Mouse (Mus musculus) urinary bladder, postnatal 10 days (tissue): ENCODE results near the gene Sv2b.
"Not testable (repeated sequence)": the region's sequence is repeated elsewhere in the genome, so short reads cannot be mapped to it uniquely, and the experiment has no call there.

Experiments
- DNase-seq: peaks from one replicate; pipeline ENCODE4 v3.0.0; 2022; ENCODE audit warnings: low spot score

Sv2b gene

GRCm38 (mm10) chr7:75308457-75309312 lies at the start of gene Sv2b:
Gene Sv2b, minus strand, starts transcription at chr7:75309262.
- no peak for DNase-seq

GRCm38 (mm10) chr7:75358284-75358851 lies 49.3 kb upstream of the Sv2b start:
- DNase-seq = no peak

- no peak for DNase-seq
These were observed 46.5 kb upstream of the Sv2b start for GRCm38 (mm10) chr7:75355521-75355920.

- DNase-seq = no peak
These were observed 43.8 kb upstream of the Sv2b start for GRCm38 (mm10) chr7:75352777-75353374.

GRCm38 (mm10) chr7:75350172-75350571 lies 41.1 kb upstream of the Sv2b start:
- no peak for DNase-seq

GRCm38 (mm10) chr7:75332311-75332710 lies 23.2 kb upstream of the Sv2b start:
- DNase-seq = no peak

GRCm38 (mm10) chr7:75329740-75330142 lies 20.7 kb upstream of the Sv2b start:
- DNase-seq = no peak

GRCm38 (mm10) chr7:75328721-75329362 lies 19.8 kb upstream of the Sv2b start:
- no peak for DNase-seq

GRCm38 (mm10) chr7:75325273-75325672 lies 16.2 kb upstream of the Sv2b start:
- DNase-seq = no peak

GRCm38 (mm10) chr7:75322742-75323141 lies 13.7 kb upstream of the Sv2b start:
- not testable (repeated sequence) for DNase-seq

GRCm38 (mm10) chr7:75320009-75320408 lies 10.9 kb upstream of the Sv2b start:
- no peak for DNase-seq

- DNase-seq = no peak
These were observed 9.3 kb upstream of the Sv2b start for GRCm38 (mm10) chr7:75318320-75318719.

GRCm38 (mm10) chr7:75314873-75315272 lies 5.8 kb upstream of the Sv2b start:
- no peak for DNase-seq

- DNase-seq = no peak
These were observed 508 bp upstream of the Sv2b start for GRCm38 (mm10) chr7:75309570-75309969.

GRCm38 (mm10) chr7:75308140-75308456 lies 964 bp downstream of the Sv2b start:
- DNase-seq = no peak

GRCm38 (mm10) chr7:75307570-75308087 lies 1.4 kb downstream of the Sv2b start:
- no peak for DNase-seq

- DNase-seq = no peak
These were observed 3.1 kb downstream of the Sv2b start for GRCm38 (mm10) chr7:75305901-75306465.

- no peak for DNase-seq
These were observed 6.4 kb downstream of the Sv2b start for GRCm38 (mm10) chr7:75302523-75303215.

- DNase-seq = no peak
These were observed 9.8 kb downstream of the Sv2b start for GRCm38 (mm10) chr7:75299245-75299644.

- DNase-seq = no peak
These were observed 12.4 kb downstream of the Sv2b start for GRCm38 (mm10) chr7:75296688-75297119.

GRCm38 (mm10) chr7:75295228-75295865 lies 13.7 kb downstream of the Sv2b start:
- DNase-seq = no peak
